Mouse (Mus musculus): ENCODE measurements around the gene Zc3h7b. TPM values are rescaled to one million over a fixed set of nuclear protein-coding genes. Genes with fewer than 3 reads are reported as not detected.

Gene Zc3h7b
- polyA plus RNA-seq, 1 experiment from 2014 or later: 26.6 TPM

- Histone ChIP-seq H3K4me3 (ENCODE audit: control insufficient read depth in 1 of 2, insufficient read depth in 1 of 2, low read depth in 1 of 2, low read length in 2 of 2) (peak overlapping the region in 1 of 2 experiments; percentile 33; a peak in 1 of 4 replicates), H3K27me3 (ENCODE audit: control insufficient read depth, insufficient read depth, low read length) (no peaks in the 10 kb centered on the region), H3K4me2 (ENCODE audit: low read length) (peak overlapping the region; percentile 67), H3K9ac (ENCODE audit: low read length) (peak overlapping the region; percentile 57; the same call in 1 of the 2 replicates), H3K4me1 (ENCODE audit: control insufficient read depth in 2 of 2, insufficient read depth in 2 of 2, low read length in 2 of 2) (peaks cover 32 to 46% of the 10 kb centered on the region in 2 experiments), H3K9me3 (ENCODE audit: control insufficient read depth, low read length) (no peaks in the 10 kb centered on the region), H3K27ac (replicated peaks in 1 of 2; ENCODE audit: control insufficient read depth in 1 of 2, insufficient read depth in 1 of 2, low read depth in 2 of 2, low read length in 2 of 2) (no peak overlapping the region), H3K36me3 (ENCODE audit: control insufficient read depth, insufficient read depth, low read length) (no peaks in the 10 kb centered on the region)
- 59% methylated on average over 4 of the region's 4 CpGs for WGBS
- ATAC-seq (ENCODE audit: insufficient number of reproducible peaks, insufficient read depth, low FRiP score, low read depth): no peak
Measured at GRCm38 (mm10) chr15:81803425-81803951, 58.6 kb downstream of the Zc3h7b start.

GRCm38 (mm10) chr15:81804172-81804571, 59.3 kb downstream of the Zc3h7b start:
- Histone ChIP-seq H3K4me2 (ENCODE audit: low read length) (no peak overlapping the region), H3K4me1 (ENCODE audit: control insufficient read depth in 2 of 2, insufficient read depth in 2 of 2, low read length in 2 of 2) (peaks cover 32 to 48% of the 10 kb centered on the region in 2 experiments), H3K9ac (ENCODE audit: low read length) (no peak overlapping the region), H3K4me3 (ENCODE audit: control insufficient read depth in 1 of 2, insufficient read depth in 1 of 2, low read depth in 1 of 2, low read length in 2 of 2) (no peak overlapping the region), H3K27ac (replicated peaks in 1 of 2; ENCODE audit: control insufficient read depth in 1 of 2, insufficient read depth in 1 of 2, low read depth in 2 of 2, low read length in 2 of 2) (no peak overlapping the region), H3K27me3 (ENCODE audit: control insufficient read depth, insufficient read depth, low read length) (no peaks in the 10 kb centered on the region), H3K36me3 (ENCODE audit: control insufficient read depth, insufficient read depth, low read length) (no peaks in the 10 kb centered on the region), H3K9me3 (ENCODE audit: control insufficient read depth, low read length) (no peaks in the 10 kb centered on the region)
- 73% methylated on average over 1 of the region's 1 CpGs for WGBS
- ATAC-seq (ENCODE audit: insufficient number of reproducible peaks, insufficient read depth, low FRiP score, low read depth): no peak

DNA sequence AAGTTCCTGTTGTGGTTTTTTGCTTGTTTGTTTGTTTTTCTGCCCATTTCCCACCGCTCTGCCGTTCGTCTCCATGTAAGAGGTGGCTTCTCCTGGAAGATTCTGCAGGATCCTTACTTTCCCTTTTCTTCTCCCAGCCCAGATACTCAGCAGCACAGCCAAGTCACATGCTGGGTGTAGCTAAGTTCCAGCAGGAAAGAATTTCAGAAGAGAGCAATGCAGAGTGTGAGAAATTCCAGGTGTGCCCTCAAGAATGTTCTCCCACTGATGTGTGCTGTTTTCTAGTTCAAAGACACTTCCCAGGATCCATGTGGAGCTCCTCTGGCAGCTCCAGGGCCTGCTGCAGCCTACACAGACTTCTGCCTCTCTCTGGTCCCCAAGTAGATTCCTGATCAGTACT, 60.0 kb downstream of the Zc3h7b start:
- Histone ChIP-seq H3K27me3 (ENCODE audit: control insufficient read depth, insufficient read depth, low read length) (no peaks in the 10 kb centered on the region), H3K4me1 (ENCODE audit: control insufficient read depth in 2 of 2, insufficient read depth in 2 of 2, low read length in 2 of 2) (peaks cover 32 to 55% of the 10 kb centered on the region in 2 experiments), H3K9me3 (ENCODE audit: control insufficient read depth, low read length) (no peaks in the 10 kb centered on the region), H3K27ac (replicated peaks in 1 of 2; ENCODE audit: control insufficient read depth in 1 of 2, insufficient read depth in 1 of 2, low read depth in 2 of 2, low read length in 2 of 2) (peak overlapping the region; percentile 18 to 48; a peak in 3 of 4 replicates), H3K36me3 (ENCODE audit: control insufficient read depth, insufficient read depth, low read length) (no peaks in the 10 kb centered on the region), H3K4me3 (ENCODE audit: control insufficient read depth in 1 of 2, insufficient read depth in 1 of 2, low read depth in 1 of 2, low read length in 2 of 2) (no peak overlapping the region), H3K4me2 (ENCODE audit: low read length) (no peak overlapping the region), H3K9ac (ENCODE audit: low read length) (peak overlapping the region; percentile 10; the same call in 1 of the 2 replicates)
- WGBS: 65% methylated on average over 3 of the region's 3 CpGs
- no peak for ATAC-seq (ENCODE audit: insufficient number of reproducible peaks, insufficient read depth, low FRiP score, low read depth)

GRCm38 (mm10) chr15:81805624-81806023, 60.8 kb downstream of the Zc3h7b start:
- H3K27me3 ChIP-seq (ENCODE audit: control insufficient read depth, insufficient read depth, low read length): no peaks in the 10 kb centered on the region
- peak overlapping the region; percentile 48 to 54 for H3K27ac ChIP-seq (replicated peaks in 1 of 2; ENCODE audit: control insufficient read depth in 1 of 2, insufficient read depth in 1 of 2, low read depth in 2 of 2, low read length in 2 of 2)
- ATAC-seq (ENCODE audit: insufficient number of reproducible peaks, insufficient read depth, low FRiP score, low read depth): no peak
- H3K4me2 ChIP-seq (ENCODE audit: low read length): no peak overlapping the region
- H3K36me3 ChIP-seq (ENCODE audit: control insufficient read depth, insufficient read depth, low read length): no peaks in the 10 kb centered on the region
- peaks cover 32 to 56% of the 10 kb centered on the region in 2 experiments for H3K4me1 ChIP-seq (ENCODE audit: control insufficient read depth in 2 of 2, insufficient read depth in 2 of 2, low read length in 2 of 2)
- 28% methylated on average over 6 of the region's 6 CpGs for WGBS
- H3K9me3 ChIP-seq (ENCODE audit: control insufficient read depth, low read length): no peaks in the 10 kb centered on the region
- H3K9ac ChIP-seq (ENCODE audit: low read length): no peak overlapping the region
- no peak overlapping the region for H3K4me3 ChIP-seq (ENCODE audit: control insufficient read depth in 1 of 2, insufficient read depth in 1 of 2, low read depth in 1 of 2, low read length in 2 of 2)

DNA sequence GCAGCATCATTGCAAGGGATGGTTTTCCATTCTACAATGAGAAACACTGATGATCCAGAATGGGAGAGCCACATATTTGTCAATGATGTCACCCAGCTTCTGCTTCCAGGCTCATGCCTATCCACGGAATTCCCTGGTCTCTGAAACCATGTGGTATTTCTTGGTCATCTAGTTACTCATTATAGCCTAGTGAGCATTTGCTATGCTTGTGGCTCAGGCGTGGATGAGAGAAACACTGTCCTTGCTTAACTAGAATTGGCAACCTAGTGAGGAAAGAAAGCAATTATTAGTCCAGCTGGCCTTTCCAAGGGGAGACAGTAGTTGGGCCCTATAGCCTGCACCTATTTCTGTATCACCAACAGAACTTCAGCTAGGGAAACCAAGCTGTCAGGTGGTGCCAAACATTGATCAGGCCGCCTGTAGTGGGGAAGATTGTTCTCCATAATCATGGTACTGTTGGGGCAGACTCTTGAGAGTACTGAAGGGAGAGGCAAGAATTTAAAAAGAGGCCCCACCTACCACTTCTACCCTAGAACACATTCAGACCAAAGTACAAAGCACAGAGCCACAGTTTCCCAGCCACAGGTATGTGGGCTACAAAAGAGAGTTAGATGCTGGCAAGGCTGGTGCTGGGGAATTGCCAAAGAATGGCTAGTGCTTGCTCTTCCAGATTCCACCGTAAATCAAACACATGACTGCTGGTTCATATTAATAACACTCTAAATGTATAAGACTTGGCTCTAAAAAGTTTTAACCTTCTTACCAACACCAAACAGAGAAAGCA, 62.0 kb downstream of the Zc3h7b start:
- no peaks in the 10 kb centered on the region for H3K9me3 ChIP-seq (ENCODE audit: control insufficient read depth, low read length)
- no peak overlapping the region for H3K4me3 ChIP-seq (ENCODE audit: control insufficient read depth in 1 of 2, insufficient read depth in 1 of 2, low read depth in 1 of 2, low read length in 2 of 2)
- H3K9ac ChIP-seq (ENCODE audit: low read length): no peak overlapping the region
- no peaks in the 10 kb centered on the region for H3K36me3 ChIP-seq (ENCODE audit: control insufficient read depth, insufficient read depth, low read length)
- no peak overlapping the region for H3K4me2 ChIP-seq (ENCODE audit: low read length)
- WGBS: 76% methylated on average over 4 of the region's 4 CpGs
- ATAC-seq (ENCODE audit: insufficient number of reproducible peaks, insufficient read depth, low FRiP score, low read depth): no peak
- H3K27me3 ChIP-seq (ENCODE audit: control insufficient read depth, insufficient read depth, low read length): no peaks in the 10 kb centered on the region
- no peak overlapping the region for H3K27ac ChIP-seq (replicated peaks in 1 of 2; ENCODE audit: control insufficient read depth in 1 of 2, insufficient read depth in 1 of 2, low read depth in 2 of 2, low read length in 2 of 2)
- H3K4me1 ChIP-seq (ENCODE audit: control insufficient read depth in 2 of 2, insufficient read depth in 2 of 2, low read length in 2 of 2): peaks cover 30 to 55% of the 10 kb centered on the region in 2 experiments

DNA sequence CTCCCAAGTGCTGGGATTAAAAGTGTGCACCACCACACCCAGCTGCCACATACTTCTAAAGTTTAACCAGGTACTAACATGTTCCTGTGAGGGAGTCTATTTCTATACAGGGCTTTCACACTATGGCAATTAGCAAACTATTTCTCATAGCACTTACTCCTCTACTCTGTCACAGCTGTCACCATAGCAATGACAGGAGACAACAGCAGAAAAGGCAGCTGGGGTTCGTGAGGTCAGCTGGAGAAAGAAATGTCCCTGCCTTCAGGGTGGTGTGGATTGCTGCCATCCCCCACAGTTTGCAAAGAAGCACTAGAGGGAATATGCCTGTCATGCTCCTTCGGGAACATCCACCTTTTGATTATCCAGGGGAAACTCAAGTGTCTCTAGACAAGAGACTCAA, 63.9 kb downstream of the Zc3h7b start:
- H3K36me3 ChIP-seq (ENCODE audit: control insufficient read depth, insufficient read depth, low read length): no peaks in the 10 kb centered on the region
- WGBS: 65% methylated on average over 2 of the region's 2 CpGs
- ATAC-seq (ENCODE audit: insufficient number of reproducible peaks, insufficient read depth, low FRiP score, low read depth): no peak
- no peak overlapping the region for H3K9ac ChIP-seq (ENCODE audit: low read length)
- peaks cover 22 to 56% of the 10 kb centered on the region in 2 experiments for H3K4me1 ChIP-seq (ENCODE audit: control insufficient read depth in 2 of 2, insufficient read depth in 2 of 2, low read length in 2 of 2)
- no peaks in the 10 kb centered on the region for H3K9me3 ChIP-seq (ENCODE audit: control insufficient read depth, low read length)
- H3K4me2 ChIP-seq (ENCODE audit: low read length): no peak overlapping the region
- H3K27ac ChIP-seq (replicated peaks in 1 of 2; ENCODE audit: control insufficient read depth in 1 of 2, insufficient read depth in 1 of 2, low read depth in 2 of 2, low read length in 2 of 2): no peak overlapping the region
- H3K27me3 ChIP-seq (ENCODE audit: control insufficient read depth, insufficient read depth, low read length): no peaks in the 10 kb centered on the region
- H3K4me3 ChIP-seq (ENCODE audit: control insufficient read depth in 1 of 2, insufficient read depth in 1 of 2, low read depth in 1 of 2, low read length in 2 of 2): no peak overlapping the region

DNA sequence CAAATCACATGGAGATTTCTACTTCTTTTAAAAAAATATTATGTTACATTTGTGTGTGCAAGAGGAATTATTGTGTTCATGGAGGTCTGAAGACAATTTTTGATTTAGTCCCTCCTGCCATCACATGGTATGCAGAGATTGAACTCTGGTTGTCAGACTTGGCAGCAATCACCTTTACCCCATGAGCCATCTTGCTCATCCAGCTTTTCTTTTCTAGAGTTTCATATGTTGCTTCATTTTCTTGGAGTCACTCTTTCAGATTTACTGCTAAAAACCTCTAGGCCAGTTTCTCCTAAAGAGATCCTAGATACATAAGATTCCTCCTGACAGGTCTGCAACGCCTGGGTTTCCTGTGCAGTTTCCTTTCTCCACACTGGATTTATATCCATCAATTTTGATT, 64.7 kb downstream of the Zc3h7b start:
- peak overlapping the region; percentile 86 to 98 for H3K27ac ChIP-seq (replicated peaks in 1 of 2; ENCODE audit: control insufficient read depth in 1 of 2, insufficient read depth in 1 of 2, low read depth in 2 of 2, low read length in 2 of 2)
- peaks cover 18 to 48% of the 10 kb centered on the region in 2 experiments for H3K4me1 ChIP-seq (ENCODE audit: control insufficient read depth in 2 of 2, insufficient read depth in 2 of 2, low read length in 2 of 2)
- 40% methylated on average over 1 of the region's 1 CpGs for WGBS

More for the DNA sequence above, 64.7 kb downstream of the Zc3h7b start:
- no peaks in the 10 kb centered on the region for H3K27me3 ChIP-seq (ENCODE audit: control insufficient read depth, insufficient read depth, low read length)
- peak overlapping the region; percentile 69 for H3K4me2 ChIP-seq (ENCODE audit: low read length)
- H3K36me3 ChIP-seq (ENCODE audit: control insufficient read depth, insufficient read depth, low read length): no peaks in the 10 kb centered on the region
- ATAC-seq (ENCODE audit: insufficient number of reproducible peaks, insufficient read depth, low FRiP score, low read depth): no peak
- peak overlapping the region in 1 of 2 experiments; percentile 66; a peak in 3 of 4 replicates for H3K4me3 ChIP-seq (ENCODE audit: control insufficient read depth in 1 of 2, insufficient read depth in 1 of 2, low read depth in 1 of 2, low read length in 2 of 2)
- H3K9me3 ChIP-seq (ENCODE audit: control insufficient read depth, low read length): no peaks in the 10 kb centered on the region
- H3K9ac ChIP-seq (ENCODE audit: low read length): peak overlapping the region; percentile 72
